Mouse (Mus musculus): ENCODE measurements around the gene Lactb. TPM values are rescaled to one million over a fixed set of nuclear protein-coding genes. Genes with fewer than 3 reads are reported as not detected.
"Not testable (repeated sequence)": the region's sequence is repeated elsewhere in the genome, so short reads cannot be mapped to it uniquely, and the experiment has no call there.

Gene Lactb
- polyA plus RNA-seq, 1 experiment: 12.2 TPM

DNA sequence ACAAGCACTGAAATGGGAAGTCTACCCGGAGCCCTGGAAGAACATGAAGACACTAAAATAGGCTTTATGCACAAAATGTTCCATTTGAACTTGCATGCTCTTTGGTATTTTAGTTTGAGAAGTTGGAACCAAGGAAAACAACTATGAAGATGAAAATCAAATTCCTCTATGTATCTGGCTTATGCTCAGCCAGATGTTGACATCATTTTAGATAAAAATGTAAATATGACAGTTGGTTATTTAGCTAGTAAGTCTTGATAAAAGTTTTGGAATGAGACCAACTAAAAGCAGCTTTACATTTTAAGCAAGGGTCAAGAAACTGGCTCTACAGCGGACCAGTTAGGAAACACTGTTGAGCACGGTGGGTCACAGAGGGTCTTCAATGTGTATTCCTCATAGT lies 60.7 kb downstream of the Lactb start:
- H3K27ac ChIP-seq (ENCODE audit: insufficient read depth, low read length): no peak overlapping the region
- no peaks in the 10 kb centered on the region for H3K36me3 ChIP-seq (ENCODE audit: control insufficient read depth, insufficient read depth, low read length, poor library complexity, severe bottlenecking)
- no peak overlapping the region for H3K9ac ChIP-seq (ENCODE audit: low read depth, poor library complexity, severe bottlenecking)
- no peak overlapping the region for H3K4me3 ChIP-seq (ENCODE audit: low read depth, low read length)
- H3K9me3 ChIP-seq (replicated peaks; ENCODE audit: control insufficient read depth, insufficient read depth, low read length, poor library complexity, severe bottlenecking): no peaks in the 10 kb centered on the region
- H3K27me3 ChIP-seq (ENCODE audit: control insufficient read depth, insufficient read depth, low read length, poor library complexity, severe bottlenecking): peaks cover 5% of the 10 kb centered on the region
- TF ChIP-seq EP300 (IDR thresholded peaks at IDR 0.05; ENCODE audit: insufficient read depth, low read depth, low read length) (no peak), POLR2A (IDR thresholded peaks at IDR 0.05; ENCODE audit: insufficient read depth, low read length) (no peak), CTCF (IDR thresholded peaks at IDR 0.05; ENCODE audit: low read depth, low read length) (no peak)
- no peaks in the 10 kb centered on the region for H3K4me1 ChIP-seq (ENCODE audit: control insufficient read depth, insufficient read depth, low read length)

DNA sequence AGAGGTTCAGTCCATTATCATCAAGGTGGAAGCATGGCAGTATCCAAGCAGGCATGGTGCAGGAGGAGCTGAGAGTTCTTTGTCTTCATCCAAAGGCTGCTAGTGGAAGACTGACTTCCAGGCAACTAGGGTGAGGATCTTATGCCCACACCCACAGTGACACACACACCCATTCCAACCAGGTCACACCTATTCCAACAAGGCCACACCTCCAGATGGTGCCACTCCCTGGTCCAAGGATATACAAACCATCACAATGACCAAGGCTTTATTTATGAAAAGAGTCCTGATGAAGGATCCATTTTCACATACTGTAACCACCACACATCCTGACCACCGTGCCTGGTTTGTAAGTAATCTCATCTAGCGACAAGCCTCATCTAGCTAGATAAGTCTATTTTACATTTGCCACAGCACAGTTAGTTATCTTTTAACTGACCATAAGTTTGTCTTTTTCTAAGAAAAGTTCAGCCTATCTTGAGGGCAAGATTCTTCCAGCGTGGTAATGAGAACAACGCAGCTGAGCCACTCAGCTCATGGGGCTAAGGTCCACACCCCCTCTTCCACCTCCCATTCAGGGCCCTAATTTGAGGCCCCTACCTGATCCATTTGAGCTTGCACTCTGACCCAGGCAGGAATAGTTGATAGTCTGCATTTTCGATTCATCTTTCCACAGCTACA lies 61.9 kb downstream of the Lactb start:
- not testable (repeated sequence) for H3K36me3 ChIP-seq (ENCODE audit: control insufficient read depth, insufficient read depth, low read length, poor library complexity, severe bottlenecking); H3K4me1 ChIP-seq (ENCODE audit: control insufficient read depth, insufficient read depth, low read length); H3K27me3 ChIP-seq (ENCODE audit: control insufficient read depth, insufficient read depth, low read length, poor library complexity, severe bottlenecking); H3K4me3 ChIP-seq (ENCODE audit: low read depth, low read length); H3K27ac ChIP-seq (ENCODE audit: insufficient read depth, low read length); H3K9me3 ChIP-seq (replicated peaks; ENCODE audit: control insufficient read depth, insufficient read depth, low read length, poor library complexity, severe bottlenecking); H3K9ac ChIP-seq (ENCODE audit: low read depth, poor library complexity, severe bottlenecking)

DNA sequence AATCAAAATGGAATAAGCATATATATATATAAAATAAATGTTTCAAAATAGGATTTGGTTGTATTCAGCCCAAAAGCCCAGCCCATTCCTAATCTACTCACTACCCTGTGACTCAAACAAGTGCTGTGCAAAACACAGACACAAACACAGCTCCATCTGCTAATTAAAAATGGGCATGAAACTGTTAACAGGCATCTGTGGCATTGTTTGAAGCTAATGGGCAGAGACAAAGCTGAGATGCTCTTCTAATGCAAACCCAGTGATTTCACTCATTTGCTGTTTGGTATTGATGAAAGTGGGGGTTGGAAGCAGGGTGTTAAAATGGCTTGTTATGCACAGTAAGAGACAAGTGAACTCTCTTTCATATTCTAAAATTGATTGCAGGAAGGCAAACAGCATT lies 63.0 kb downstream of the Lactb start:
- H3K36me3 ChIP-seq (ENCODE audit: control insufficient read depth, insufficient read depth, low read length, poor library complexity, severe bottlenecking): no peaks in the 10 kb centered on the region
- no peaks in the 10 kb centered on the region for H3K9me3 ChIP-seq (replicated peaks; ENCODE audit: control insufficient read depth, insufficient read depth, low read length, poor library complexity, severe bottlenecking)
- no peaks in the 10 kb centered on the region for H3K27me3 ChIP-seq (ENCODE audit: control insufficient read depth, insufficient read depth, low read length, poor library complexity, severe bottlenecking)
- H3K4me1 ChIP-seq (ENCODE audit: control insufficient read depth, insufficient read depth, low read length): no peaks in the 10 kb centered on the region
- no peak overlapping the region for H3K27ac ChIP-seq (ENCODE audit: insufficient read depth, low read length)
- no peak overlapping the region for H3K4me3 ChIP-seq (ENCODE audit: low read depth, low read length)
- TF ChIP-seq CTCF (IDR thresholded peaks at IDR 0.05; ENCODE audit: low read depth, low read length) (no peak), EP300 (IDR thresholded peaks at IDR 0.05; ENCODE audit: insufficient read depth, low read depth, low read length) (no peak), POLR2A (IDR thresholded peaks at IDR 0.05; ENCODE audit: insufficient read depth, low read length) (no peak)
- no peak overlapping the region for H3K9ac ChIP-seq (ENCODE audit: low read depth, poor library complexity, severe bottlenecking)

DNA sequence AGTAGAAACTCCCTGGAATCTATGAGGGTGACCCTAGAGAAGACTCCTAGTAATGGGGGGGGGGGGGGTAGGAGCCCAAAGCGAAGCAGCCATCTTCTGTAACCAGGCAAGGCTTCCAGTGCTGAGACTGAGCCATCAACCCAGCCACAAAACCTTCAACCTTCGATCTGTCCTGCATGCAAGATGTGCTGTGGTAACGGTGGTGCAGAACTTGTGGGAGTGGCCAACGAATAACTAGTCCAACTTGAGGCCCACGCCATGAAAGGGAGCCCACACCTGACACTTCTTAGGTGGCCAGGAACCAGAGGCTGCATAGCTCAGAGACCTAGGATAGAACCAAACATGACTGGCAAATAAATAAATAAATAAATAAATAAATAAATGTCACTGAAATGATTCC lies 64.6 kb downstream of the Lactb start:
- Histone ChIP-seq H3K36me3 (ENCODE audit: control insufficient read depth, insufficient read depth, low read length, poor library complexity, severe bottlenecking) (no peaks in the 10 kb centered on the region), H3K27ac (ENCODE audit: insufficient read depth, low read length) (no peak overlapping the region), H3K9me3 (replicated peaks; ENCODE audit: control insufficient read depth, insufficient read depth, low read length, poor library complexity, severe bottlenecking) (no peaks in the 10 kb centered on the region), H3K4me3 (ENCODE audit: low read depth, low read length) (no peak overlapping the region), H3K9ac (ENCODE audit: low read depth, poor library complexity, severe bottlenecking) (no peak overlapping the region), H3K4me1 (ENCODE audit: control insufficient read depth, insufficient read depth, low read length) (no peaks in the 10 kb centered on the region), H3K27me3 (ENCODE audit: control insufficient read depth, insufficient read depth, low read length, poor library complexity, severe bottlenecking) (no peaks in the 10 kb centered on the region)
- TF ChIP-seq CTCF (IDR thresholded peaks at IDR 0.05; ENCODE audit: low read depth, low read length) (no peak), EP300 (IDR thresholded peaks at IDR 0.05; ENCODE audit: insufficient read depth, low read depth, low read length) (no peak), POLR2A (IDR thresholded peaks at IDR 0.05; ENCODE audit: insufficient read depth, low read length) (no peak)

DNA sequence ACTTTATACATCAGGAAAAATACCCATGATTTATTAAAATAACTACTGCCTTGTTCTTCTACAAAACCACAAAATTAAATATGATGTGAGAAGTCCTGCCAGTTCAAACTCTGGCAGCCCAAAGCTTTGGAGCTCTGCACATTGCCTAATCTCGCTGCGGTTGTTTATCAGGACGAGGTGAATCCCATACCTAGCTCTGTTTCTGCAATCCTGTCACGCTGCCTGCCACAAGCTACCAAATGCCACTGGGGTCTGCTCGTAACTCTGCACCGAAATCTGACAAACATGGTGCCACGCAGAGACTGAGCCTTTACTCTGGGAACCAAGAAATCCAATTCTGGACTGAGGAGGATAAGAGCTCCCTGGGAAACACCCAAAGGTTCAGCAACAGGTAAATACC lies 65.4 kb downstream of the Lactb start:
- Histone ChIP-seq H3K4me1 (ENCODE audit: control insufficient read depth, insufficient read depth, low read length) (no peaks in the 10 kb centered on the region), H3K27ac (ENCODE audit: insufficient read depth, low read length) (no peak overlapping the region), H3K9ac (ENCODE audit: low read depth, poor library complexity, severe bottlenecking) (no peak overlapping the region), H3K9me3 (replicated peaks; ENCODE audit: control insufficient read depth, insufficient read depth, low read length, poor library complexity, severe bottlenecking) (no peaks in the 10 kb centered on the region), H3K27me3 (ENCODE audit: control insufficient read depth, insufficient read depth, low read length, poor library complexity, severe bottlenecking) (no peaks in the 10 kb centered on the region), H3K4me3 (ENCODE audit: low read depth, low read length) (no peak overlapping the region), H3K36me3 (ENCODE audit: control insufficient read depth, insufficient read depth, low read length, poor library complexity, severe bottlenecking) (no peaks in the 10 kb centered on the region)
- TF ChIP-seq EP300 (IDR thresholded peaks at IDR 0.05; ENCODE audit: insufficient read depth, low read depth, low read length) (no peak), CTCF (IDR thresholded peaks at IDR 0.05; ENCODE audit: low read depth, low read length) (no peak), POLR2A (IDR thresholded peaks at IDR 0.05; ENCODE audit: insufficient read depth, low read length) (no peak)

DNA sequence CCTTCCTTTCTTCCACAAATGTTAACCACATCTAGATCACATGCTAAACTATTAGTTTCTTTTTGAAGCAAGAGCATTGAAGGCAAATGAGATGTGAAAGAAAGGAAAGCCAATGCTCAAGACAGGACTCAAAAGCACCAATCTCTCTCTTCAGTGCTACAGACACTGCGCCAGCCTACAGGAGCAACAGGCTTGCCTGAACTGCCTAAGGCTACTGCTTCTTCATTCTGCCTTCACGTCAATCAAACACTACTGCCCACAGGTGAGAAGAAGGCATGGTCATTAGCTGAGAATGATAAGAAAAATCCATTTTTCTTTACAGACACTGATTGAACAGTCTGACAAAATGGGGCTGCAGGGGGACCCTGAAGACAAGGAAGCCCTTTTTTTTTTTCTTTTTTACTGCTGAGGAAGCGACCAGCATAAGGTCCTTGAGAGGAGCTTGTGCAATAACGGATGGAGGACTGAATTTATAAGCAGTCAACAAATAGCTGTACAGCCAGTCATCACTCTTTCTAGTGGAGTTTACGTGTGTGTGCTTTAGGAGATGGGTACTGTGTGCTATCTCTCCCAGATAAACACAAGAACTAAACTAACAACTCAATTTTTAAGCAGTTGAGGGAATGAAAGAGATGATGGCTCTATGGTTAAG lies 67.4 kb downstream of the Lactb start:
- no peaks in the 10 kb centered on the region for H3K36me3 ChIP-seq (ENCODE audit: control insufficient read depth, insufficient read depth, low read length, poor library complexity, severe bottlenecking)
- no peak overlapping the region for H3K4me3 ChIP-seq (ENCODE audit: low read depth, low read length)
- no peak overlapping the region for H3K9ac ChIP-seq (ENCODE audit: low read depth, poor library complexity, severe bottlenecking)
- no peaks in the 10 kb centered on the region for H3K4me1 ChIP-seq (ENCODE audit: control insufficient read depth, insufficient read depth, low read length)
- H3K27ac ChIP-seq (ENCODE audit: insufficient read depth, low read length): no peak overlapping the region
- H3K27me3 ChIP-seq (ENCODE audit: control insufficient read depth, insufficient read depth, low read length, poor library complexity, severe bottlenecking): no peaks in the 10 kb centered on the region
- TF ChIP-seq POLR2A (IDR thresholded peaks at IDR 0.05; ENCODE audit: insufficient read depth, low read length) (no peak), EP300 (IDR thresholded peaks at IDR 0.05; ENCODE audit: insufficient read depth, low read depth, low read length) (no peak)
- no peaks in the 10 kb centered on the region for H3K9me3 ChIP-seq (replicated peaks; ENCODE audit: control insufficient read depth, insufficient read depth, low read length, poor library complexity, severe bottlenecking)
